Mouse (Mus musculus) liver, embryonic 12.5 days (tissue): ENCODE measurements around the gene Auts2. TPM values are rescaled to one million over a fixed set of nuclear protein-coding genes. Genes with fewer than 3 reads are reported as not detected.

ENCODE experiments used
- ATAC-seq: fragments of 200-750 bp; cut with Nextera tagmentation; 2 replicates; pipeline ENCODE4 v1.8.0; 2017; ENCODE audit warnings: moderate number of reproducible peaks, mild to moderate bottlenecking, moderate library complexity
- H3K27ac ChIP-seq: fragments of 300-500 bp; sonication (generic); 2 replicates; pipeline ENCODE4 v1.5.1; 2016; ENCODE audit warnings: mild to moderate bottlenecking
- H3K27me3 ChIP-seq: fragments of 300-500 bp; sonication (generic); replicated peaks from 2 replicates; pipeline ENCODE4 v1.6.1; 2016; ENCODE audit warnings: mild to moderate bottlenecking, moderate library complexity
- H3K36me3 ChIP-seq: fragments of 300-500 bp; sonication (generic); 2 replicates; pipeline ENCODE4 v1.6.1; 2016; ENCODE audit warnings: mild to moderate bottlenecking, moderate library complexity
- H3K4me1 ChIP-seq: fragments of 300-500 bp; sonication (generic); 2 replicates; pipeline ENCODE4 v1.6.1; 2016
- H3K4me2 ChIP-seq: fragments of 300-500 bp; sonication (generic); 2 replicates; pipeline ENCODE4 v1.6.1; 2016; ENCODE audit warnings: mild to moderate bottlenecking, moderate library complexity
- H3K4me3 ChIP-seq: fragments of 300-500 bp; sonication (generic); 2 replicates; pipeline ENCODE4 v1.5.1; 2016; ENCODE audit warnings: mild to moderate bottlenecking, moderate library complexity
- H3K9ac ChIP-seq: fragments of 300-500 bp; sonication (generic); 2 replicates; pipeline ENCODE4 v1.6.1; 2016; ENCODE audit warnings: mild to moderate bottlenecking, moderate library complexity
- H3K9me3 ChIP-seq: fragments of 300-500 bp; sonication (generic); replicated peaks from 2 replicates; pipeline ENCODE4 v1.6.1; 2016; ENCODE audit warnings: mild to moderate bottlenecking, moderate library complexity
- WGBS: fragments of 180-500 bp; shearing (Covaris S2); methylation state at CpG from one replicate; pipeline ENCODE4 v1.1.7; 2016; ENCODE audit not compliant: insufficient replicate concordance; 5-methylcytosine and 5-hydroxymethylcytosine counted together
- polyA plus RNA-seq: library from polyadenylated mRNA; unstranded; fragments of >200 nt; fragmentation: Nextera tagmentation; extraction: Ambion mirVana; gene quantifications from 2 replicates; pipeline ENCODE4 v1.2.1, GENCODE M21; 2016

Gene Auts2
- polyA plus RNA-seq, 1 experiment from 2014 or later: 4.4 TPM

- Histone ChIP-seq H3K4me3 (no peak overlapping the region), H3K27ac (no peak overlapping the region), H3K36me3 (no peaks in the 10 kb centered on the region), H3K9me3 (no peaks in the 10 kb centered on the region), H3K9ac (no peak overlapping the region), H3K4me1 (no peaks in the 10 kb centered on the region), H3K4me2 (no peak overlapping the region), H3K27me3 (no peaks in the 10 kb centered on the region)
- ATAC-seq: no peak
- WGBS: 56% methylated on average over 5 of the region's 5 CpGs
Observed at GRCm38 (mm10) chr5:132168805-132169204, 374.3 kb downstream of the Auts2 start.

DNA sequence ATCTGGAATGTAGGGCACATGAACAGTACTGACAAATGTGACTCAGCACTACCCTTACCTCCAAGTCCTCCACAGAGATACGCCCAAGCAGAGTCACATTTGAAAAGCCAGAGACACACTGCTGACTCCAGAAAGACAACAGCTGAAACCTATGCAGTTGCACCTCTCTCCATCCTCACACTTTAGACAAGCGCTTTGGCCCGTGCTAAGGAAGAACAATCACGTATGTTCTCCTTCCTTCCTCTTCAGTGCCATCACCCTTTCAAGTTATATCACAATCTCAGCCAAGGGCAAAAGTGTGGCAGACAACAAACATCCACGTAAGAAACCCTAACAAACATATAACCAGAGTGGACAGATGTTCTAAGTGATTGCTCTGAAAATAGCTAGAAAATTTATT is 374.9 kb downstream of the Auts2 start:
- no peak overlapping the region for H3K4me2 ChIP-seq
- no peaks in the 10 kb centered on the region for H3K4me1 ChIP-seq
- no peak for ATAC-seq
- no peak overlapping the region for H3K9ac ChIP-seq
- 69% methylated on average over 5 of the region's 5 CpGs for WGBS
- H3K27ac ChIP-seq: no peak overlapping the region
- H3K36me3 ChIP-seq: no peaks in the 10 kb centered on the region
- no peaks in the 10 kb centered on the region for H3K27me3 ChIP-seq
- no peaks in the 10 kb centered on the region for H3K9me3 ChIP-seq
- no peak overlapping the region for H3K4me3 ChIP-seq

DNA sequence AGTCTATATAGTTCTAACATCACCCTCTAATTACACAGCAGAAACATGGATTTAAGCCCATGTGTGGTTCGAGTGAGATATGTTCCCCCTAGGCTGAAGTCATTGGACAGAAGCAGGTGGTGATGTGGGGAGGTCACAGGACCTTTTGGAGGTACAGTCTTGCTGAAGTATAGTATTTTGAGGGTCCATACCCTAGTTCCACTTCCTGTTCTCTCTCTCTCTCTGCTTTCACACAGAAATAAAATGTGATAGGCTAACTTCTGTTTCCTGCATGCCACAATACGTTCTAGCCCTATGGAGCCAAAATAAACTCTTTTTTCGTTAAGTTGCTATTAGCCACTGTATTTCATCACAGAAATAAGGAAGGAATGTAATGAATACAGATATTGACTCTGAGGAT is 376.6 kb downstream of the Auts2 start:
- Histone ChIP-seq H3K4me1 (no peaks in the 10 kb centered on the region; the same call in 1 of the 2 replicates), H3K27ac (no peak overlapping the region), H3K4me3 (no peak overlapping the region), H3K27me3 (no peaks in the 10 kb centered on the region), H3K9ac (no peak overlapping the region), H3K4me2 (no peak overlapping the region), H3K36me3 (no peaks in the 10 kb centered on the region), H3K9me3 (no peaks in the 10 kb centered on the region)
- ATAC-seq: no peak
- WGBS: 62% methylated on average over 3 of the region's 3 CpGs

DNA sequence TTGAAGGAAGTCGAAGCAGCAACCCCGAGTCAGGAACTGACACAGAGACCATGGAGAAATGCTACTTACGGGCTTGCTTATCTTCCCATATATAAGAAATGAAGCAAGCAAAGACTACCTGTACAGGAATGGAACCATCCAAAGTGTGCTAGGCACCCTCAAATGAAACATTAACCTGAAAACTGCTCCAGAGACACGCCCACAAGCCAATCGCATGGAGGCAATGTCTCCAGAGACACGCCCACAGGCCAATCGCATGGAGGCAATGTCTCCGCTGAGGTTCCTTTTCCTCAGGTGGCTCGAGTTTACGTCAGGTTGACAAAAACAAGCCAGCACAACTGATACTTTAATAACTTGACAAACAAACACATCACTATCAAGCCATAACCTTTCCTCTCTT is 379.2 kb downstream of the Auts2 start:
- H3K9me3 ChIP-seq: no peaks in the 10 kb centered on the region
- H3K27ac ChIP-seq: no peak overlapping the region
- no peak overlapping the region for H3K4me3 ChIP-seq
- H3K36me3 ChIP-seq: no peaks in the 10 kb centered on the region
- no peaks in the 10 kb centered on the region for H3K27me3 ChIP-seq
- 78% methylated on average over 10 of the region's 10 CpGs for WGBS
- ATAC-seq: no peak
- H3K4me2 ChIP-seq: no peak overlapping the region
- peaks cover 4% of the 10 kb centered on the region; the same call in 1 of the 2 replicates for H3K4me1 ChIP-seq
- H3K9ac ChIP-seq: no peak overlapping the region

DNA sequence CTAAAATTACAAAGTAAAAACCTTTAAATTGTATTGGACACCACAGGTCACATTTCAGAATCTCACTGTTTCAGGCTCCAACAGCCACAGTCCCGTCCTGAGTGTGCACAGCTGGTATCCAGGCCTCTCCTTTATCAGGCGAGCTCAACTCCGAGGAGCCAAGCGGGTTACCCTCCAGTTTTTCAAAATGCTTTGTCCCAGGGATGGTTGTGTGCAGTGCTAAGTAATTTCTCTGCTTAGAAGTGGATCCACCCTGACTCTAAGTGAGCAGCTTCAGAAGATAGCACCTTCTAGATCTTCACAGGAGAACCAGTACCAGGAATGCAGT is 381.0 kb downstream of the Auts2 start:
- H3K36me3 ChIP-seq: no peaks in the 10 kb centered on the region
- no peaks in the 10 kb centered on the region for H3K27me3 ChIP-seq
- H3K4me3 ChIP-seq: no peak overlapping the region
- H3K27ac ChIP-seq: no peak overlapping the region
- WGBS: 50% methylated on average over 4 of the region's 4 CpGs
- H3K9ac ChIP-seq: no peak overlapping the region
- ATAC-seq: no peak
- peaks cover 4% of the 10 kb centered on the region; the same call in 1 of the 2 replicates for H3K4me1 ChIP-seq
- H3K9me3 ChIP-seq: no peaks in the 10 kb centered on the region
- no peak overlapping the region for H3K4me2 ChIP-seq

- WGBS: 48% methylated on average over 9 of the region's 9 CpGs
- H3K36me3 ChIP-seq: no peaks in the 10 kb centered on the region
- H3K9me3 ChIP-seq: no peaks in the 10 kb centered on the region
- H3K27me3 ChIP-seq: no peaks in the 10 kb centered on the region
- 0 out of 2 replicates have a peak overlapping the region, but pooled peaks have one; percentile 45 for H3K27ac ChIP-seq
- peaks cover 4% of the 10 kb centered on the region; the same call in 1 of the 2 replicates for H3K4me1 ChIP-seq
- no peak overlapping the region for H3K4me2 ChIP-seq
- no peak overlapping the region for H3K4me3 ChIP-seq
- H3K9ac ChIP-seq: no peak overlapping the region
- no peak for ATAC-seq
Observed at GRCm38 (mm10) chr5:132161338-132162205, 381.6 kb downstream of the Auts2 start.

DNA sequence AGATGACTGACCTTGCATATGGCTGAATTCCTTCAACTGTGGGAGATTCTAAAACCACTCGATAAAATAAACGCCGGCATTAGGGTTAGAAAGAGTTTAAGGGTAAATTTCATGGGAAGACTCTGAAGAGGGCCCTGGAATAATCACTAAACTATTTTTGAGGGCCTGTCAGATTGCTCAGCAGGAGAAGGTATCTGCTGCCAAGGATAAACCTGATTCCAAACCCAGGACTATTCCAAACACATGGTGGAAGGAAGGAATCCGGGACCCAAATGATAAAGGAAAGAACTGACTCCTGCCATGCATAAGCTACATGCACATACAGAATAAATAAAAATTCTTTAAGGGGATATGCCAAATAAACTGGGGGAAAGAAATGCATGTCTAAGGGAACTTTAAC is 399.0 kb downstream of the Auts2 start:
- no peaks in the 10 kb centered on the region for H3K36me3 ChIP-seq
- H3K4me1 ChIP-seq: no peaks in the 10 kb centered on the region
- H3K27ac ChIP-seq: no peak overlapping the region
- WGBS: 71% methylated on average over 4 of the region's 4 CpGs
- no peak overlapping the region for H3K4me2 ChIP-seq
- H3K9ac ChIP-seq: no peak overlapping the region
- no peaks in the 10 kb centered on the region for H3K27me3 ChIP-seq
- no peak for ATAC-seq
- no peak overlapping the region for H3K4me3 ChIP-seq
- H3K9me3 ChIP-seq: no peaks in the 10 kb centered on the region

DNA sequence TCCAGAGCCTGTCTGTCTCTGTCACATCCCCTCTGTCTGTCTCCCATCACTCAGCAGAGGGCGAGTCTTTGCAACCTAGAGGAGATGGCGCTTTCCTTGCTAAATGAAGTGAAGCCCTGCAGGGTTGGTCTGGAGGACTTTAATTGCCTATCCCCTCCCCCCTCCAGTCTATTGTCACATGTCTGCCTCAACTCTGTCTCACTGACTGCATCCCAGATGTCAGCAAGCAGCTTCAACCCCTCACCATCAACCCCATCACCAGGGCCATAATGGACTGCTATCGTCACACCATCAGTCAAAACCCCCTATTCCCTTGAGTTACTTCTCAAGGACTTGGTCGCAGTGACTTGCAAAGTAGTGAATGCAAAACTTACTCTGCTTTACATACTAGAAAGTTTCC is 402.3 kb downstream of the Auts2 start:
- Histone ChIP-seq H3K27ac (no peak overlapping the region), H3K9ac (no peak overlapping the region), H3K36me3 (no peaks in the 10 kb centered on the region), H3K27me3 (no peaks in the 10 kb centered on the region), H3K9me3 (no peaks in the 10 kb centered on the region), H3K4me3 (no peak overlapping the region), H3K4me2 (no peak overlapping the region), H3K4me1 (0 out of 2 replicates have a peak, but pooled peaks cover 5% of the 10 kb centered on the region)
- 76% methylated on average over 4 of the region's 4 CpGs for WGBS
- no peak for ATAC-seq

- no peak overlapping the region for H3K27ac ChIP-seq
- 0 out of 2 replicates have a peak, but pooled peaks cover 5% of the 10 kb centered on the region for H3K4me1 ChIP-seq
- H3K4me2 ChIP-seq: no peak overlapping the region
- H3K9ac ChIP-seq: no peak overlapping the region
- WGBS: 38% methylated on average over 7 of the region's 7 CpGs
- H3K4me3 ChIP-seq: no peak overlapping the region
- H3K36me3 ChIP-seq: no peaks in the 10 kb centered on the region
- H3K27me3 ChIP-seq: no peaks in the 10 kb centered on the region
- no peaks in the 10 kb centered on the region for H3K9me3 ChIP-seq
- ATAC-seq: no peak
Observed at GRCm38 (mm10) chr5:132135941-132136663, 407.0 kb downstream of the Auts2 start.

DNA sequence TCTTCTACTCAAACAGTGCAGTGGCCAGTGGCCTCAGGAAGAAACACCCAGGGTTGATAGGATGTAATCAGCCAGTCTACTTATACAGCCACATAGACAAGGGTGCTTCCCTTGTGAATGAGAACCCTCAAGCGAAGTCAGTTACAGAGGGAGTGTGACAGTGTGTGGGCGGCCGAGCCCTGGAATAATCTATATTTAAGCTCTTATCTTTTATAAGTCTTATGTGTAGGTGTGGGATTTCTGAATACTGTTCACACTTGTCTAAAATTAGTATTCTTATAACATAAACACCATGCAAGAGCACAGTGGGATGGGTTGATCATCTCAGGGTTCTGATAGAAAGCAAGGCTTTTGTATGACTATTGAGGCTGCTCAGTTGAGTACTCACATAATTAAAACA is 411.2 kb downstream of the Auts2 start:
- ATAC-seq: no peak

DNA sequence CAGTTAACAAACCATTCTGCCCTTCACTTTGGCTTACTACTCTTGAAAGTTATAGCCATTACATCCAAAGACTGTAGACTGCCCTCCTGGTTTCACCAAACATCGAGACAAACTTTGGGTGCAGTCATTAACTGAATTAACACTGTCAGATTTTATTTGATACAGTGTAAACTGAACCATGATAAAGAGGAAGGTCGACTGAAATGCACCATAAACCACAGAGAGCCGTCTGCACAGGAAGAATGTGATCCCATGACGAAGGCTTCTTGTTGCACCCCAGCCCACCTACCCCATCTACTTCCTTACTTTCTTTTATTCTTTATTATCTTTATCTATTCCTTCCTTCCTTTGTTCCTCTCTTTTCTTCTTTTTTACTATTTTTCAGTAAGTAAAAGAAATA is 412.6 kb downstream of the Auts2 start:
- ATAC-seq: no peak
- Histone ChIP-seq H3K27me3 (no peaks in the 10 kb centered on the region), H3K27ac (no peak overlapping the region), H3K9me3 (no peaks in the 10 kb centered on the region), H3K4me2 (no peak overlapping the region), H3K4me1 (no peaks in the 10 kb centered on the region), H3K4me3 (no peak overlapping the region), H3K9ac (no peak overlapping the region), H3K36me3 (no peaks in the 10 kb centered on the region)
- WGBS: 27% methylated on average over 4 of the region's 4 CpGs

More for the DNA sequence above, 411.2 kb downstream of the Auts2 start:
- Histone ChIP-seq H3K9ac (no peak overlapping the region), H3K4me1 (0 out of 2 replicates have a peak, but pooled peaks cover 5% of the 10 kb centered on the region), H3K9me3 (no peaks in the 10 kb centered on the region), H3K4me3 (no peak overlapping the region), H3K36me3 (no peaks in the 10 kb centered on the region), H3K27ac (no peak overlapping the region), H3K27me3 (no peaks in the 10 kb centered on the region), H3K4me2 (no peak overlapping the region)
- WGBS: 62% methylated on average over 3 of the region's 3 CpGs

- Histone ChIP-seq H3K36me3 (no peaks in the 10 kb centered on the region), H3K27ac (no peak overlapping the region), H3K4me3 (no peak overlapping the region), H3K4me1 (no peaks in the 10 kb centered on the region), H3K27me3 (no peaks in the 10 kb centered on the region), H3K9ac (no peak overlapping the region), H3K4me2 (no peak overlapping the region), H3K9me3 (no peaks in the 10 kb centered on the region)
- no peak for ATAC-seq
- 77% methylated on average over 12 of the region's 12 CpGs for WGBS
Observed at GRCm38 (mm10) chr5:132126626-132127025, 416.5 kb downstream of the Auts2 start.
